Mouse (Mus musculus): ENCODE results near the gene Ccdc51.

- TF ChIP-seq CTCF (IDR thresholded peaks at IDR 0.05; ENCODE audit: insufficient read depth, low read depth, low read length) (no peak), POLR2A (IDR thresholded peaks at IDR 0.05; ENCODE audit: insufficient read depth, low read depth, low read length) (no peak)
These were observed 32.2 kb upstream of the Ccdc51 start for GRCm38 (mm10) chr9:109049996-109050673.

Measured in olfactory bulb, adult 2 months (tissue).